Mouse (Mus musculus) CD4-positive, CD25-positive, alpha-beta regulatory T cell, adult 4 months (primary cell): Measurements from ENCODE around the gene Hmces. TPM values are rescaled to one million over a fixed set of nuclear protein-coding genes. Genes with fewer than 3 reads are reported as not detected.

Experiments
- ATAC-seq: one replicate; pipeline ENCODE4 v1.8.0; 2017
- polyA plus RNA-seq, 2 experiments: library from polyadenylated mRNA; unstranded; fragments of 100-300 nt; shearing (Covaris generic); gene quantifications; one replicate each; pipeline ENCODE4 v1.2.1; 2017

Gene Hmces
- 10 to 100 TPM; 38.6 to 48.4 TPM for polyA plus RNA-seq

DNA sequence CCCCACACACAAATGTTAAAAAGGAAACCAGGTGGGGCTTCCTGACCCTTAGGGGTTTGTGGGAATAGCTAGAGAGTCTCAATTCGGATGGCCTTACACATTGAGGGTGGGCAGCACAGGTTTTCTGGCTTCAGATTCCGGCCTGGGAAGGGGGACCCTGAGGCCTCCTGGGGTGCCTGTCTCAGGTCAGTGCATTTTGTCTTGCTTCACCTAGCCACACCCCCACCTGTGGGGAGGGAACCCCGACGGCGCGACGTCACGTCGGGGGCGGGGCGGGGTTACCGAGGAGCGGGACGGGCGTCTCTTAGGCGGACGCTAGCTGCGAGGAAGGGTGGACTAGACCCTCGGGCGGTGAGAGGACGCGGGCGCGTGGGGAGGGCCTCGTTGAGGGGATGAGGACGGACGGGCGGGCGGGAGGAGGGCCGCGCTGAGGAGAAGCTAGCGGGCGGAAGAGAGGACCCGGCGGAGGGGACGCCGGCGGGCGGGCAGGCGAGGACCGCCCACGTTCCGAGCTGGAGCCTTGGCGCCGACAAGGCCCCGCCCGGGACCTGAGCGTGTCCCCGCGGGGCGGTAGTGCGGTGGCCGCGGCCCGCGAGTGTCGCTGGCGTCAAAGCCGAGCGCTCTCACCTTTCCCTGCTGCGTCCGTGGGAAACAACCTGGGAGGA is at the start of gene Hmces:
TSS of gene Hmces (plus strand) at position 275 of the 665 bp plus-strand sequence.
- peak; percentile 68 for ATAC-seq

DNA sequence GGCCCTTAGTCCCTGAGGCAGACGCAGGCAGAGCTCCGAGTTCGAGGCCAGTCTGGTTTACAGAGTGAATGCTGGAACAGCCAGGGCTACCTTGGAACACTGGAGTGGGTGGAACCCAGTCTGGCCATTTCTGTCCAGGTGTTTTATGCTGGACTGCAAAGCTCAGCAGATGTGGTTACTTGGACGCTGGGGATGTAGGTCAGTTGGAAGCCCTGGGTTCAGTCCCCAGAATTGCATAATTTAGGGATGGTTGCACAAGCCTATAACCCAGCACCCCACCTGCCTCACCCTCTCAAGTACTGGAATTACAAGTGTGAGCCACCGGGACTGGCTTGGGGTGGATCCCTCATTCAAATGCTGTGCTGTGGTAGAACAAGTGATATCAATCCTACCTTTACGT is 47.5 kb upstream of the Hmces start:
- no peak for ATAC-seq

DNA sequence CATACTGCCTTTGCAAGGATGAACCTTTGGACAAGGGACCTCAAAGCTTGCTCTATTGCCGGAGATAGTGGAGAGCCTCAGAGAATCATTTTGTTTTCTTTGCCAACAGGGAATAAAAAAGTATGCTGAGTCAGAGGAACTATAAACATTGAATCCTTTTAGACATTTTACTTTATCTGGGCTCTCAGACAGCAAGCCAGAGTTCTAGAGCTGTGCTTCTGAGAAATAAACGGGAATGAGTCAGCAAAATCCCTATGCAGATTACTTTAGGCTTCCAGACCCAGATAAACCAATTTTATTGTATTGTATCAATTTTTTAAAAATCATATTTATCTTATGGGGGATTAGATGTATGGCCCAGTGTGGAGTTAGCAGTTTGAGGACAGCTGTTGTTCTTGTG is 46.5 kb upstream of the Hmces start:
- no peak for ATAC-seq

DNA sequence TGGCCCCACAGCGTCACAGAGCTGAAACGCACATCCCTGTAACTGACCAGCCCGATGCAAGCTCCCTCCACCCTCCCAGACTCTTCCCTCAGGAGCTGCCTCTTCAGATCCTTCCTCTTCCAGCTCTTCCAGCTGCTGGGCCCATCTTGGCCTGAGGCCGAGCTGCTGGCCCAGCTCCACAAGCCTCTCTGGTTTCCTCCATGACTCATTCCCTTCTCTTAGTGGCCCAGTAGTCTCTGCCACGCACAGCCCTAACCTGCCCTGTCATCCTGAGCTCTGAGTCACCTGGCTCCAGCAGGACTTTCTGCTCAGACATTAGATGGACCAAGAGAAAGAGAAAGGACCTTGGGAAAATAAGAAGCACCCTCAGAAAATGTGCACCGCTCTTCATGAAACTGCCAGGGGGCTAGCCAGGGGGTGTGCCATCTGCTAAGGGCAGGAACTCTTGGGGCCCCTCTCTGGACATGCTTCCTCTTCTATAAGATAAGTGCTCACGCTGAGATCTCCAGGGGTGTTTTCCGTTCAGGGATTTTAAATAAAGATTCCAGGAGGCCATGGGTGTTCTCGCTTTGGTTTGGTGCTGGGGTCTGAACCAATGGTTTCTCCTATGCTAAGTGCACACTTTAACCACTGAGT is 44.7 kb upstream of the Hmces start:
- no peak for ATAC-seq

DNA sequence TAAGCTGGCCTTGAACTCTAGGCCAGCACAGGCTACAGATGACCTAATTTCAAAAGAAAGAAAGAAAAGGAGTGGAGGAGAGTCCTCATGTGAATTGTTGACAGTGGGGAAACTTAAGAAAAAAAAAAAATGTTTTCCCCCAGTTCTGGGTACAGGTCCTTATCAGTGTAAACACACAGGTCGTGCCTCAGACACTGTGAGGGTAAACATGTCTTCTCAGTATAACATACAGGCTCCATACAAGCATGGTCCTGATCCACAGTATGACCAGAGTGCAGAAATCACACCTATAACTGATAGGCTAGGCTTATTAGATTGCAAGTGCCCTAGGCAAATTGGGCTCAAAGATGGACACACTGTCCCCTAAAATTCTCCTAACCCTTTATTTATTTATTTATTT is 43.3 kb upstream of the Hmces start:
- no peak for ATAC-seq

DNA sequence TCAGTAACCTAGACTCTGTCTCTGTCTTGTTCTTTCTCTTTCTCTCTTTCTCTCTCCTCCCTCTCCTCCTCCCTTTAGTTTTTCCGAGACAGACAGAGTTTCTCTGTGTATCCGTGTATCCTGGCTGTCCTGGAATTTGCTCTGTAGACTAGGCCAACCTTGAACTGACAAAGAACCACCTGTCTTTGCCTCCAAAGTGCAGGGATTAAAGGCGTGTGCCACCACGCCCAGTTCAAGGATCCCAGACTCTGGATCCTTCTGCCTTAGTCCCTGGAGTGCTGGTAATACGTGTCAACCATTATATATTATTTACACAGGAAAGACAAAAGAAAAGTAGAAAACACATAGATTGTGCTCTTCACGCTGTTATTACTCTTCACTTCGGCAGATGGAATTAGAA is 42.5 kb upstream of the Hmces start:
- no peak for ATAC-seq

DNA sequence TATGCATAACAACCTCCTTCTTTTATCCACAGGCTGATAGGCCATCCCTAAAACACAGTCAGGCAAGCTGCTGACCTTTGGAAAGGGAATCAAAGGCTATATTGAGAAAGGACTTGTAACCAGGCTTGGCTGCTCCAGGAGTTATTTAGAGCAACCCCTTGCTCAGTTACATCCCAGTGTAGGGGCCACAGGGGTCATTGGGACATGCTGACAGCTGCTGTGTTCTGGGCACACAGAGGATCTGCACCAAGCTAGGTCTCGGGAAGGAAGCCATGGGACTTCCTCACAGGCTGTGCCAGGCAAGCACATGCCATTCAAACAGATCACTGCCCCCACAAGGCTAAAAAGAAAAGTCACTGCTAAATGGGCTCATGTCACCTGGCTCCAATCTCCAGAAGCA is 40.6 kb upstream of the Hmces start:
- ATAC-seq, result no peak

DNA sequence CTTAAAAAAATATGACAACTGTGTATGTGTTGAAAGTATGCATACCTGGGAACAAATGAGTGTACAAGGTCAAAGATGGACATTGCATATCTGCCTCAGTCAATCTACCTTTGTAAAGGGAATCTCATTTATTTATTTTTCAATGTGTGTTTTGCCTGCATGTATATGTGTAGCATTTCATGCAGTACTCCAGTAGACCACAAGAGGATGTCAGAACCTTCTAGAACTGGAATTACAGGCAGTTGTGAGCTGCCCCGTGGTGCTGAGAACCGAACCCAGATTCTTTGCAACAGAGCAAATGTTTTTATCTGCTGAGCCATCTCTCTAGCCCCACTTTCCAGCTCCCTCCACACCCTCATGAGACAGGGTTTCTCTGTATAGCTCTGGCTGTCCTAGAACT is 39.8 kb upstream of the Hmces start:
- no peak for ATAC-seq

DNA sequence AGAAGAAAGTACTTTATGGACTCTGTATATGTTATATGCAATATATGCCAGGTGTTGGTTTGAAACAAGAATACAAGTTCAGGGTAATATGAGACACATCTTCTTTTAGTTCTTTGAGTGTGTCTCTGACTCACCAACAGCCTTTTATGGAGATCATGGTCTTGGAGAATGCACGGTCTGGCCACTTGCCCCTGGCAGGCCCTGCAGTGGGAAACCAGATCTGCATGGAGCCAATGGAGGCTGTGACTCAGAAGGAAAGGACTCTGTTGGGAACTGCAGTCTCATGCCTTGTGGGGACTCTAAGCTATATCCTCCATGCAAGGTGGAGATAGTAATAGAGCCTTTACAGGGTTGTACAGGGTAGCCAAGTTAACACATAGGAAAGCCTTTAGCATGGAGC is 38.7 kb upstream of the Hmces start:
- ATAC-seq, result no peak

DNA sequence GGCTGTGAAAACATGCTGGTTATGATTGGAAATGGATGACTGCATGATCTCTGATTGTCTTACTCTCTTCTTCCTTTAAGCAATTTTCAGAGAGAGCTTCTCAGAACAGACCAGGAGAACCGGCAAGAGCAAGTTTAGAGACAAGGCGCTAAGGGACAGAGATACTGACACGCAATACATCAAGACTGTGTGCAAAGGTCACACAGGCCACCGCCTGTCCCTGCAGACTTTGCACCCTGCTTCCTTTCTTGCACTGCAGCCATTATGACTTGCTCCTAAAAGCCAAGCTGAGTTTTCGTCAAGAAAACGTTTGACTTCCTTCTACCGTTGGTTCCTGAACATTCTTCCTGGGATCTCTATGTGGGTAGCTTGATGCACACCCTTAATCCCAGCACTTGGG is 38.2 kb upstream of the Hmces start:
- no peak for ATAC-seq

DNA sequence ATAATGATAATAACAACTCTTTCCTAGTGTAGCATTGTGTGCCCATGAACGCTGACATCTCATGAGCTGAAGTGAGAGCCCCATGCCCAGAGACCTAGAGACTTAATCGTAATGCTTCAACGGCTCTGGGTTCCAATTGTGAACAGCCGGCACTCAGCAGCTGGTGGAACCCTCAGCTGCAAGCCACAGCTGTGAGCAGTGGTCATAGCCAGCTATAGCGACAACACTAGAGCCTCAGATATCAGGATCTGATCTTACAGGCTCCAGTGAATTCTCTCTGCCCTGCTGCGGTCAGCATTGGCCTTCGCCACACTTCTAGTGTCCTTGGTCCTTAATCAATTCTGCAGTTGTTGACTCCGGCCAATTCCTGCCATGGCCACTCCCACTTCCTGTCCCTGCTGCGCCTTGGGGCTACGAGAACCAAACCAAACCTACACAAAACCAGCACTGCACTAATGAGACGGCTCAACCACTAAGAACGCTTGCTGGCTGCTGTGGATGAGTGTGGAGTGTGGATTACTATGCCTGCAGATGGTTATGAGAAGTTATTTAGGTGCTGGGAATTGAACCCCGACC is 37.6 kb upstream of the Hmces start:
- ATAC-seq, result no peak

DNA sequence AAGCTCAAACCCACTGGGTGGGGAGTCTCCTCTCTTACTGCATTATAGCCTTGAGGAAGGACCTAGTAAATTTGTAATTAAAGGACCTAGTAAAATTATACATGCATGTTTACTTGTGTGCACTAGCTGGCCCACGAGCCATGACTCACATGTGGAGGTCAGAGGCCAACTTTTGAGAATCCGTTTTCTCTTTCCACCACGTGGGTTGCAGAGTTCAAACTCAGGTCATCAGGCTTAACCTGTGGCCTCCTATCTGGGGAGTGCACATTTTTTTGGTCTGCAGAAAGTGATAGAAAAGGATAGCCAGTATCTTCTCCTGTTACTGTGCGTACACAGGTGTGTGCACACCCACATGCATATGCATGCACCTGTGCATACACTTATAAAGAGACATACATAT is 34.7 kb upstream of the Hmces start:
- ATAC-seq, result peak; percentile 71

DNA sequence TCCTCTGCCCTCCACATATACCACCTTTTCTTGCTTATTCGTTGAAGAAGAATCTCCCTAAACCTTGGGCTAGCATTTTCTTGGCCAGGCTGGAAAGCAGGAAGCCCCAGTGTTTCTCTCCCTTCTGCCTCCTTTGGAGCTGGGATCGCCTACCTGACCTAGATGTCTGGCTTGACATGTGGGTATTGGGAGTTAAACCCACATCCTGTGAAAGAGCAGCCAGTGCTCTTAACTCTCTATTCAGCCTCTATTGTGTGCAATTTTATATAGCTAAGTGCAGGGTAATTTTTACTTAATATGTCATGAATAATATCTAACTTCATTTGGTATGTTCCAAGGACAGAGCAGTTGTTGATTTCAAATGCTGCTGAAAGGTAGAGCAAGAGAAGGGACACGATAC is 34.1 kb upstream of the Hmces start:
- no peak for ATAC-seq

DNA sequence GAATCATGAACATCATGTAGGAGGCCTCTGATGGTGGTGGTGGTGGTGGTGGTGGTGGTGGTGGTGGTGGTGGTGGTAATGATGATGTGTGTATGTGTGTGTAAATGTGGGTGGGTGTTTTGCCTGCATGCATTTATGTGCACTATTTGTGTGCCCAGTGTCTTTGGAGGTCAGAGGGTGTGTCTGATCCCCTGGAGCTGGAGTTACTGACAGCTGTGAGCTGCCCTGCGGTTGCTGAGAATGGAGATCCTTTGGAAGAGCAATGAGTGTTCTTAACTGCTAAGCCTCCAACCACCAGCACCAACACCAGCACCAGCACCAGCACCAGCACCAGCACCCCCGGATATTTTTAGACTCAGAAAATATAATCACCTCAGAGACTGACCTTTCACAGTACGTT is 31.5 kb upstream of the Hmces start:
- ATAC-seq, result no peak

DNA sequence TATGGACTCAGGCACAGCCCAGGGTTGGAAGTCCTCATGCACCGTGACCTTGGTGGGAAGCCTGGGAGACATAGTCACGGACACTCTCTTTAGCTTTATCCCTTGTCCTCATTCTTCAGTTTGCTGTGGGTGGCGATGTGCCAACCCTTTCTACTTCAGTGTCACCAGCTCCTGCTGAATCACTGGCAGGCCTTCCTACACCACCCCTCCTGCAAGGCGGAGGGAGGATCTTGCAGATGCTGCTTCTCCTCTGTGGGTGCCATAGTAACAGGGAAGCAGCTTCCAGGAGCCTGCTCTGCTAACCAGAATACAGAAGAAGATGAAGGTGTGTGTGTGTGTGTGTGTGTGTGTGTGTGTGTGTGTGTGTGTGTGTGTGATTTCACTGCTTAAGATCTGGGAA is 30.9 kb upstream of the Hmces start:
- no peak for ATAC-seq

DNA sequence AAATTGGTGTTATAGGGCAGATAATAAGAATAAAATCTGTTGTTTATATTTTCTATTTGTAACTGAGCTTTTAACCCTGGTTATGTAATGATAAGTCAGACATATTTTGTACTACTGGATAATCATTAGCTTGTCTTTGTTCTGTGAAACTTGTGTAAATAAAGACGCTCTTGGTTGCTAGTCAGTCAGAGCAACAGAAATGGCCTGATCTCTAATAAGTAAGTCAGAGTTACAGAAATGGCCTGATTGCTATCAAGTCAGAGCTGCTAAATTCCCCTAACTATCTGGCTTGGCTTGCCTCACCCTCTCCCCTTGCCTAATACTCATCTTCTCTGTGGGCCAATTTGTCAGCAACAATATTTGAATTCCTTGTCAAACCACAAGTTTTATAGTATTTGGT is 27.0 kb upstream of the Hmces start:
- no peak for ATAC-seq

DNA sequence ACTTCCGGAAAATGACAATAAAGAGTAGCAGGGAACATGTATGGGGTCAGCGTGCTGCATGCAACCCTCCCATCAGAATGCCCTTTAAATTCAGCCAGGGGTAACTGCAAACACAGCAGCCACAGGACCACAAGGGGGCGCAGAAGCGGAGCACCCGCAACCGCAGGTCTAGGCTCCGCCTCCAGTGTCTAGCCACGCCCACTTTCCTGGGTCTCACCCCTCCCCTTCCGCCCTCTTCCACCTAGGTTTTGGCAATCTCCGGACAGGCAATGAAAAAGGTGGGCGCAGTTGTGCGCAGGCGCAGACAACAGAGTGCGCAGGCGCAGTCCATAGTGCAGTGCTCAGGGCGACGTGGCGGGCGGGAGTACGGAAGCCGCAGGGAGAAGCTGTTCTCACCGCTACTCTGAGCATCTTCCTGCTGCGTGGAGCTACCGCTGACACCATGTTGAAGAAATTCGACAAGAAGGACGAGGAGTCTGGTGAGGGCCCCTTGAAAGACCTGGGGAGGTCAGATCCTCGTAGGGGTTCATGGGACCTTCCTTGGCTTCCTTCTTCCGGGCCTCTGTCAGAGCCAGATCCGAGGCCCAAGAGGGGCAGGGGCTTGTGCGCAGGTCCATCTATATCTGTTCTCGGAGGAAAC is 26.0 kb upstream of the Hmces start, which contains the start of gene Copg1:
TSS of gene Copg1 (plus strand) at position 221 of the 640 bp plus-strand sequence.
- ATAC-seq, result peak; percentile 97

DNA sequence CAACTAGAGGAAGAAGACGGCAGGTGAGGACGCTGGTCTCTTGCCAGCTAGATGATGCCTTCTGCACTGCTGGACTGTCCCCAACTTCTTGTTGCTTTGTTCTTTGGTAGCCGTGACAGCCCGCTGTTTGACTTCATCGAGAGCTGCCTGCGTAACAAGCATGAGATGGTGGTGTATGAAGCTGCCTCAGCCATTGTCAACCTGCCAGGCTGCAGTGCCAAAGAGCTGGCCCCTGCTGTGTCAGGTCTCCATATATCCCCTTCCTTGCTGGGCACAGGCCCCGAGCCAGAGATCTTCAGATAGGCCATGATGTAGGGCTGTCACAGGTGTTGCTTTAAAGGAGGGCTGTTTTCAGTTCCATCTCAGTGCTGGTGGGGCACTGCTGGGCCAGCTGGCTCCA is 19.8 kb upstream of the Hmces start:
- ATAC-seq, result no peak

DNA sequence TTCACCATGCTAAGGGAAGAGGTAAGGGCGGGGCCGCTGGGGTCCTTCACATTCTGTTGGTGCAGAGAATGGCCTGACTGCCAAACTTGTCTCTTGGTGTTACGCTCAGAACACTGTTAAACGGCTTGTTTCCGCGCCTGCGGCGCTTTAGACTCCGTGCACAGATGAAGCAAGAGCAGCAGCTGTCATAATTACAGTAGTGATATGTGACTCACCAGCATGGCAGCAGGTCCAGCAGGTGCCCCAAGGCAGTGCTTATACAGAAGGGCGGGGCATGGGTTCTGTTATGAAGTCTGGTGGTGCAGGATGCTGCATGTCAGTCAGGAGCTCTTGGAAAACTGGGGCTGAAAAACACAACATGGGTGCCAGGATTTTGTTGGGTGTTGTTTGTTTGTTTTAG is 15.7 kb upstream of the Hmces start:
- ATAC-seq, result no peak

DNA sequence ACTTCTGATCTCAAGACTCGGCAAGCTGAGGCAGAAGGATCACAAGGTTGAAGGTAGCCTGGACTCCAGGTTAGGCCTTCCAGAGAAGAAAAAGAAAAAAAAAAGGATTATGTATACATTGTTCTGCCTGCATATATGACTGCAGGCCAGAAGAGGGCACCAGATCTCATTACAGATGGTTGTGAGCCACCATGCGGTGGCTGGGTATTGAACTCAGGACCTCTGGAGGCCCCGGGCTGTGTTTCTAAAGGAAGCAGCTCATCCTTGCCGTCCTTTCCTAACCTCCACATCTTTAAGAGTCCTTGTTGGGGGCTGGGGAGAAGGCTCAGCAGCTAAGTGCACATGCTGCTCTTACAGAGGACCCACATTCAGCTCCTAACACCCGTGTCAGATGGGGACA is 7.1 kb upstream of the Hmces start:
- no peak for ATAC-seq

DNA sequence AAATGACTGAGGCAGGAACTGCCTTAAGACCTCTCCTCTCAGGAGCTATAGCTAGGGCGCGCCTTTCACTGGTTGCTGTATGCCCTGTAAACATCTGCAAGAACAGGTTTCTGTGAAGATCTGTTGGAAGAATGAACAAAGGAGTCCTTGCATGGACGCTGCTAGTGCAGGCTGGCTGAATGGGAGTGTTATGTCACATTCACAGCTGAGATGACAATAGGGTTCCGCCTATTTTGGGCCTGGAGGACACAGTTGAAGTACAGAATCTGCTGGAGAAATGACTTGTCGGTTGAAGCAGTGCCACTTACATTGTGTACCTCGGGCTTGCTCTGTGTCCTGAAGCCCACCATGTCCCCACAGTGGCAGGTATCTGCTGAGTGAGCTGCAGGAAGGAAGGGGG is 4.6 kb upstream of the Hmces start:
- ATAC-seq, result no peak

DNA sequence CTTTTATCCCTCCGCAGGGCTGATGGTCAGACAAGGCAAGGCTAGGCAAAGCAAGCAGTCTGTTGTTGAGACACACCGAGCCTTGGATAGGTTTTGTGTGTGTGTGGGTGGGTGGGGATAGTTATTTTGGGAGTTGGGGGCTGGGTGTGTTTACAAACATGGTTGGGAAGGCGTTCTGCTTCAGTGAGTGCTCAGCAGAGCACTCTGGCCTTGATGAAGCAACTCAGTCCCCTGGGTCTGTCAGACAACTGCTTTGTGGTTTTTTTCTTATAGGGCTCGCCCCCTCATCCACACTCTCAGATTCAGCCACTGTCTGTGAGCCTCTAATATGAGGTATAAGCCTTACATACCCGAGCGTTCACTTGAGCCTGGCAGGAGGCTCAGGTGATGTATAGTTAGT is 2.2 kb upstream of the Hmces start:
- ATAC-seq, result no peak

DNA sequence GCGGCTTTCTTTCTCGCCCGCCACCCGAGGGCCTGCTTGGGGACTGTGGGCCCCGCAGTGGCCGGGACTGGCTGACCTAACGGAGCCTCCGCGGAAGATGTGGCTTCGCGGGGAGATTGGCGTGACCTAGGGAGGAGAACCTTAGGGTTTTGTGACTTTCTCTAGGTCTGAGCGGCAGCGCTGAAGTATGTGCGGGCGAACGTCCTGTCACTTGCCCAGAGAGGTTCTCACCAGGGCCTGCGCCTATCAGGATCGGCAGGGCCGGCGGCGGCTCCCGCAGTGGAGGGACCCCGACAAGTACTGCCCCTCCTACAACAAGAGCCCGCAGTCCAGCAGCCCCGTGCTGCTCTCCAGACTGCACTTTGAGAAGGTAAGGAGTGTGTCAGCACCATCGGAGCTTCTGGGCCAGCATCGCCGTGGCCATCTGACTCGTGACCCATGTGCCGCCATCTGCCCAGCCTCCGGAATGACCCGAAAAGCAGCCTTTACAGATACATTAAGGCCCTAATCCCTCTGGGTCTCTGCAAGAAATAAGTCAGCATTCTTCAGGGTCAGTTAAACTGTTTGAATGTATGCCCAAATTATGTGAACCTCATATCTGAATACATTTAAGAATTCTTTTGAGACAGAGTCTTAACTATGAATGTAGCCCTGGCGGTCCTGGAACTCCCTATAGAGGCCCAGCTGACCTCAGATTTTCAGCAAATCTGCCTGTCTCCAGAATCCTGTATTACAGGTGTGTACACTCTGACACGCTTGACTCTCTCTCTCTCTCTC is 779 bp downstream of the Hmces start:
- peak; percentile 24 for ATAC-seq
